Mouse (Mus musculus) ES-Bruce4 (cell line): ENCODE measurements around the gene 2310022A10Rik.

Experiments used
- CTCF ChIP-seq: IDR thresholded peaks from one replicate; pipeline ENCODE4 v1.8.1; 2011; ENCODE audit warnings: low read depth, low read length
- EP300 ChIP-seq: IDR thresholded peaks from 2 replicates; pipeline ENCODE4 v1.6.1; 2011; ENCODE audit warnings: low read depth, low read length; ENCODE audit not compliant: insufficient read depth
- POLR2A ChIP-seq: IDR thresholded peaks from one replicate; pipeline ENCODE4 v1.8.1; 2011; ENCODE audit warnings: low read length; ENCODE audit not compliant: insufficient read depth

DNA sequence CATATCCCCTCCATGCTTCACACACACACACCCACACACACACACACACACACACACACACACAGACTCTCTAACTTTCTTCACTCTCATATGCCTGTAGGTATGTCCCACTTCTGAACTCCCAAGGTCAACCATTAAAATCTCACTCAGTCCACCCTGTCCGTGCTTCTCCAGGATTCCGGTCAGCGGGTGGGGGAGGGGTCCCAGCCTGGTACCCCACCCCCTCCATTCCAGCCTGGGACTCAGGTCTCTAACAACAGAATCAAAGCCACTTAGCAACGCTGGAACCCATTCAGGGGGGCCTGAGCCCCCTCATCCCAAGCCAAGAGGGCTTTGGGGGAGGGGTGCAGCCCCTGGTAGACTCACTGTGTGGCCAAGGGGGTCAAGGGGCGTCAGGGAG, 30.1 kb upstream of the 2310022A10Rik start, which contains the start of gene Hipk4:
- TF ChIP-seq POLR2A, result no peak
- no peak for TF ChIP-seq CTCF
- 0 out of 2 replicates have a peak, but pooled peaks have one; percentile 48 for TF ChIP-seq EP300
